Mouse (Mus musculus) thymus, adult 18-20 months (tissue): ENCODE data around the gene Srebf1.
A peak's percentile ranks its signal among the peaks of the same experiment; 100 is the strongest.

Source experiments
- DNase-seq, 2 experiments: peaks; one replicate each; pipeline ENCODE4 v3.0.0; 2022; ENCODE audit warnings: mixed read lengths in 2 of 2

Gene Srebf1

DNA sequence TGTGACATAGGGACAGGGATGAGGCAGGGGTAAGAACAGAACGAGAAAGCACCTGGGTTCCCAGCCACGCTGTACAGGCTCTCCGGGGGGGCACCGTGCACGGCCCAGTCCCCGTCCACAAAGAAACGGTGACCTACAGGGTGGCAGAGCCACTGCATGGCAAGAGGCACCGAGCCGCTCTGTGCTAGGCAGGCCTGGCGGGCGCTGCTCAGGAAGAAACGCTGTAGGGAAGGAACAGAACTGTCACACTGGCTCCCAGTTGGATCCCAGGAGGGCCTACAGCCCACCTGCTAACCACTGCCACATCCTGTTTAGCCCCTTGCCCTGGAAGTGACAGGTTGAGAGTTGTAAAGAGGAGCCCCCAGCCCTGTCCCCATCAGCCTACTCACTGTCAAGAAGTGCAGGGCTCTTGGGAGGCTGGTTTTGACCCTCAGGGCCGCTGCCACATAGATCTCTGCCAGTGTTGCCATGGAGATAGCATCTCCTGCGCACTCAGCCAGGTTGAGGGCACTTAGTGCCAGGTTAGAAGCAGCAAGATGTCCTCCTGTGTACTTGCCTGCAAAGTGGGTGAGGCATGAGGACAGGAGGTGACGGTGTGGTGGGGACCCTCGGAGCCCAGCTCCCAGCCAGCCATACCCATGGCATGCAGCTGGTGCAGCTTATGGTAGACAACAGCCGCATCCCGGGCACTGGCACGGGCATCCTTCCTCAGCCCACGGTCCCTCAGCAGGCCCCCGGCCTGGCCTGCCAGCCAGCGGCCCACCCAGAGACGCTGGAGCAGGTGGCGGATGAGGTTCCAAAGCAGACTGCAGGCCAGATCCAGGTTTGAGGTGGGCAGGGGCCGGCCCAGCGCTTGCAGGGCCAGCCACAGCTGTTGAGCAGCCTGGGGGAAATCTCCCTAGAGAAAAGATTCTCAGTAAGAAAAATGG lies 19.4 kb downstream of the Srebf1 start:
- no peak for DNase-seq

- DNase-seq, result no peak
Observed at GRCm38 (mm10) chr11:60200384-60200783, 22.0 kb downstream of the Srebf1 start.

DNA sequence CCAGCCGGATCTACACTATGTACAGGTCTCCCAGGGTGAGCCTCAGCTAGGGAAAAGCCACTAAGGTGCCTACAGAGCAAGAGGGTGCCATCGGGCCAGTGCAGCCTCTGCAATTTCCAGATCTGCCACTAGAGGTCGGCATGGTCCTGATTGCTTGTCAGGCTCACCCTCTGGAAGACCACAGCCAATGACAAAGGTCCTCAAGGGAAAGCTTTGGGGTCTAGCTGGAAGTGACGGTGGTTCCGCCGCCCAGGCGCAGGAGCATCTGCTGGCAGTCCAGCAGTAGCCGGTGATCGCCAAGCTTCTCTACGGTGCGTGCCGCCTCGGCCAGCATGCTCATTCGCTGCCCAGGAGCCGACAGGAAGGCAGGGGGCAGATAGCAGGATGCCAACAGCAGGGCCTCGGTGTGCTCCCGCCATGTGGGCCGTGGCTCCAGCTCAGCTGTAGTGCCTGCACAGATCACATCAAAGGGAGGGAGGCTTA lies 22.6 kb downstream of the Srebf1 start:
- peak; percentile 79 to 82 for DNase-seq

GRCm38 (mm10) chr11:60198651-60199050 lies 23.7 kb downstream of the Srebf1 start:
- DNase-seq, result no peak

- no peak for DNase-seq
Observed at GRCm38 (mm10) chr11:60197998-60198619, 24.3 kb downstream of the Srebf1 start.

- no peak for DNase-seq
Observed at GRCm38 (mm10) chr11:60196344-60196743, 26.0 kb downstream of the Srebf1 start.

DNA sequence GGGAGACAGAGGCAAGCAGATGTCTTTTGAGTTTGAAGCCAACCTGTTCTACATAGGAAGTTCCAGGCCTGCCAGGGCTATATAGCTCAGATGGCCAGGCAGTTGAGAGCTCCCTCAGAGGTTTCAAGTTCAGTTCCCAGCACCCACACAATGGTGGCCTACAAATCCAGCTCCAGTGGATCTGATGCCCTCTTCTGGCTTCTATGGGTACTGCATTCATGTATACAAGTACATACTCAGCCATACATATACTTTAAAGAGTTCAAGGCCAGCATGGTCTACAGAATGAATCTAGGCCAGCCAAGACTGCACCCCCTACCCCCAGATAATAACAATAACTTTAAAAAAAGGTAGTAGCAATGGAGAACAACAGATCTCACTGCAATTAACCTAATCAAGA lies 27.3 kb downstream of the Srebf1 start:
- no peak for DNase-seq

GRCm38 (mm10) chr11:60193556-60193955 lies 28.8 kb downstream of the Srebf1 start:
- no peak for DNase-seq

DNA sequence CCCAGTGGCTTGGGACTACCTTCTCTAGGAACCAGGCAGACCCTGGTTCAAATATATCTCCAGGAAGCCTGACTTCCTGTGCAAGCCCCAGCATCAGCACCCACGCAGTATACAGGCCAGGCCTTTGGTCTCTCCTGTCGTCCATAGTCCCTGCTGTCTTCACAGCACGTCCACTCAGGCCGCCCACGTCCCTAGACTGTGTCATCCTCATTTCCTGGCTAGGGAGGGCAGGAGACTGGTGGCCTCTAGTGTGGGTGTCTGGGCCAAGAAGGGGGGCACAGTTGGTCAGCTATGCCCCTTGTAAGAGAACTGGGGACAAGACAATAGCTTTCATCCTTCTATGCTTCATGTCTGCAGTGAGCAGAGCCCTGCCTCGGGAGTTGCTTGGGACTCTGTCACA lies 29.8 kb downstream of the Srebf1 start:
- no peak for DNase-seq

DNA sequence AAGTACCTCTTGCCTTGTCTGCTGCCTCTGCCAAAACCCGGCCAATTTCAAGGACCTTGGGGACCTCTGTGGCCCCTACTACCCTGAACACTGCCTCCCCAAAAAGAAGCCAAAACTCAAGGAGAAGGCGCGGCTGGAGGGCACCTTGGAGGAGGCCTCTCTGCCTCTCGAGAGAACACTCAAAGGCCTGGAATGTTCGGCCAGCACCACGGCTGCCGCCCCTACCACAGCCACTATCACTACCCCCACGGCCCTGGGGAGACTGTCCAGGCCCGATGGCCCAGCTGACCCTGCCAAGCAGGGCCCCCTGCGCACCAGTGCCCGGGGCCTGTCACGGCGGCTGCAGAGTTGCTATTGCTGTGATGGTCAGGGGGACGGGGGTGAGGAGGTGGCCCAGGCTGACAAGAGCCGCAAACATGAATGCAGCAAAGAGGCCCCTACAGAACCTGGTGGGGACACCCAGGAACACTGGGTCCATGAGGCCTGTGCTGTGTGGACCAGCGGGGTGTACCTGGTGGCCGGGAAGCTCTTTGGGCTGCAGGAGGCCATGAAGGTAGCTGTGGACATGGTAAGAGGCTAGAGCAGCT lies 32.2 kb downstream of the Srebf1 start:
- no peak for DNase-seq

DNA sequence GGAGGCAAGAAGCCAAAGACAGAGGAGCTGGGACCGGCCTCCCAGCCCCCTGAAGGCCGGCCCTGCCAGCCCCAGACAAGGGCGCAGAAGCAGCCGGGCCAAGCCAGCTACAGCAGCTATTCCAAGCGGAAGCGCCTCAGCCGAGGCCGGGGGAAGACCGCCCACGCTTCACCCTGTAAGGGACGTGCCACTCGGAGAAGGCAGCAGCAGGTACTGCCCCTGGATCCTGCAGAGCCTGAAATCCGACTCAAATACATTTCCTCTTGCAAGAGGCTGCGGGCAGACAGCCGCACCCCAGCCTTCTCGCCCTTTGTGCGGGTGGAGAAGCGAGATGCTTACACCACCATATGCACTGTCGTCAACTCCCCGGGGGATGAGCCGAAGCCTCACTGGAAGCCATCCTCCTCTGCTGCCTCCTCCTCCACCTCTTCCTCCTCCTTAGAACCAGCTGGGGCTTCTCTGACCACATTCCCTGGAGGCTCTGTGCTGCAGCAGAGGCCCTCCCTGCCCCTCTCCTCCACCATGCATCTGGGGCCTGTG lies 32.8 kb downstream of the Srebf1 start:
- no peak for DNase-seq

DNA sequence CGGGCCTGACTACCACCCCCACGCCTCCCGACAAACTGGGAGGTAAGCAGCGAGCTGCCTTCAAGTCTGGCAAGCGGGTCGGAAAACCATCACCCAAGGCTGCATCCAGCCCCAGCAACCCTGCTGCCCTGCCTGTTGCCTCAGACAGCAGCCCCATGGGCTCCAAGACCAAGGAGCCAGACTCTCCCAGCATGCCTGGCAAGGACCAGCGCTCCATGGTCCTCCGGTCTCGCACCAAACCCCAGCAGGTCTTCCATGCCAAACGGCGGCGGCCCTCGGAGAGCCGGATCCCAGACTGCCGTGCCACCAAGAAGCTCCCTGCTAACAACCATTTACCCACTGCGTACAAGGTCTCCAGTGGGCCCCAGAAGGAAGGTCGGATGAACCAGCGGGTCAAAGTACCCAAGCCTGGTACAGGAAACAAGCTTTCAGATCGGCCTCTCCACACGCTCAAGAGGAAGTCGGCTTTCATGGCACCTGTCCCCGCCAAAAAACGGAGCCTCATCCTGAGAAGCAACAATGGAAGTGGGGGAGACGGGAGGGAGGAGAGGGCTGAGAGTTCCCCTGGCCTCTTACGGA lies 34.0 kb downstream of the Srebf1 start:
- no peak for DNase-seq

DNA sequence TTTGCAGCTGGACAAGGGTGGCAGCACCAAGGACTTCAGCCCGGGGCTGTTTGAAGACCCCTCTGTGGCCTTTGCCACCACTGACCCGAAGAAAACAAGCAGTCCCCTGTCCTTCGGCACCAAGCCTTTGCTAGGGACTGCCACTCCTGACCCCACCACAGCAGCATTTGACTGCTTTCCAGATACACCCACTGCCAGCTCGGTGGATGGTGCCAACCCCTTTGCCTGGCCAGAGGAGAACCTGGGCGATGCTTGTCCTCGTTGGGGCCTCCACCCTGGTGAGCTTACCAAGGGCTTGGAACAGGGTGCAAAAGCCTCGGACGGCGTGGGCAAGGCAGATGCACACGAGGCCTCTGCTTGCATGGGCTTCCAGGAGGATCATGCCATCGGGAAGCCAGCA lies 35.3 kb downstream of the Srebf1 start:
- no peak for DNase-seq

GRCm38 (mm10) chr11:60185396-60186231 lies 36.8 kb downstream of the Srebf1 start:
- no peak for DNase-seq

GRCm38 (mm10) chr11:60184346-60185325 lies 37.7 kb downstream of the Srebf1 start:
- no peak for DNase-seq

- DNase-seq, result no peak
Observed at GRCm38 (mm10) chr11:60182741-60183140, 39.6 kb downstream of the Srebf1 start.

GRCm38 (mm10) chr11:60182116-60182670 lies 40.2 kb downstream of the Srebf1 start:
- no peak for DNase-seq

GRCm38 (mm10) chr11:60178506-60178905 lies 43.9 kb downstream of the Srebf1 start:
- no peak for DNase-seq

DNA sequence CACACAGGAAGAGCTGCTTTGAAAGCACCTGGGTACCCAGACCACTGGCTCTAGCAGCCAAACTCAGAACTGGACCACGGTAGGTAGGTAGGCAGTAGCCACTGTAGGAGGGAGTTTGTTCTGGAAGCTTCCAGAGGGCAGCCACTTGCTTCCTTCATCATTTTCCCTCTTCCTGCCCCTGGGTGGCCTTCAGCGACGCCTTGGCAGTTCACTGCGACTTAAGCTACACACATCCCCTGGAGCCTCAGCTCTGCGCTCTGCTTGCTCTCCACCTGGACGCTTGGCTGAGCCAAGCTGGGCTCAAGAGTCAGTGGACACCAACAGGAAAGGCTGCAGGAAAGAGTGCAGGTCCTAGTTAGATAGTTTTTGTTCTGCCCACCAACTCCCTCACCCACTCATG lies 44.4 kb downstream of the Srebf1 start:
- no peak for DNase-seq

DNA sequence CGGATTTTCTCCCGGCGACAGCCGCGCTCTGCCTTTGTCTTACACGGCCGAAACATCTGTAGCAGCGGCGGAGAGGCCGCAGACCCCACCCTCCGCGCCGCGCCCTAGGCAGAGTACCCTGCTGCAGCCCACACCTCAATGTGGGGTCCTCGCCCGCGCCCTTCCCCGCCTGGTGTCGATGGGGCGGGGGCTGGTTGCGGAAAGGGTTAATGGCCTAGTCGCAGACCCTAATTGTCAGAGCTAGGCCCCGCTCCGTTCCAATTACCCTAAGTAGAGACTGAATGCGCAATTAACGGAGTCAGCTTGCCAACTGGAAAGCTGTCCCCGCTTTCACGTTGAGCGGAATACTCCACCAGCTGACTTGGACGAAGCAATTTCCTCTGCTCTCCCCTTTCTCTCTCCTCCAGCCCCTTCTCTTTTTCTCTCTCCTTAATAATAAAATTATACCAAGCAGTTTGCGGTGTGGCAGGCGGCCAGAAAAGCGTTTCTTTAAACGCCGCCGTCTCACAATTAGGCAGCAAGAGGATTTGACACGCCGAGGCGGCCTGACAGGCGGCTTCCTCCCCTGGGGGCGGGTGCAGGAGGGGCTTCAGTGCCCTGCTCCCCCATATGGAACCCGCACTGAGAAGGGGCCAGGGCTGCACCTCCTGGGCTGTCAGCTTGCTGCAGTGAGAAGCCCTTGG lies 45.3 kb downstream of the Srebf1 start:
- no peak for DNase-seq
